Mouse (Mus musculus): Measurements from ENCODE around the gene Tln2.

GRCm38 (mm10) chr9:67584871-67585270 is 25.4 kb upstream of the Tln2 start:
- no peak for TF ChIP-seq CTCF (IDR thresholded peaks at IDR 0.05; ENCODE audit: control insufficient read depth, insufficient read depth, insufficient read length)
- TF ChIP-seq FOSL1 (IDR thresholded peaks at IDR 0.05; ENCODE audit: insufficient read depth, low read length, poor library complexity, severe bottlenecking), result no peak
- TF ChIP-seq MAX (IDR thresholded peaks at IDR 0.05), result no peak
- TF ChIP-seq USF1 (IDR thresholded peaks at IDR 0.05; ENCODE audit: low read depth), result no peak
- TF ChIP-seq CEBPB (IDR thresholded peaks at IDR 0.05; ENCODE audit: low read depth), result no peak
- no peak for TF ChIP-seq MYOG (IDR thresholded peaks at IDR 0.05; ENCODE audit: control insufficient read depth, extremely low read depth, insufficient read length)
- TF ChIP-seq MYOD1 (IDR thresholded peaks at IDR 0.05; ENCODE audit: control insufficient read depth, insufficient read length, low read depth), result peak; percentile 59

Data from C2C12 (cell line).